ENCODE assay signal across 26 mouse cellular contexts in genomic region chr3:85057245-85057644, GRCm38 (mm10).
"Had no signal": no experiment of that assay in that cellular context is flagged by ENCODE, and none has a peak within 500 bp of the region (broad histone marks: within the 10 kb centered on the region; RNA-seq: fewer than 3 reads in every experiment).

No protein-coding gene starts in this region.

- H3K4me3 ChIP-seq: embryonic facial prominence, embryonic 10.5 days; embryonic facial prominence, embryonic 12.5 days; embryonic facial prominence, embryonic 13.5 days; embryonic facial prominence, embryonic 15.5 days; erythroblast, embryonic 14.5 days; forebrain, embryonic 10.5 days; forebrain, embryonic 12.5 days; forebrain, embryonic 13.5 days; forebrain, embryonic 15.5 days; gastrocnemius, adult 2 months; heart, adult 2 months; heart, embryonic 10.5 days had no signal

- DNase-seq: cerebellum, adult 9-11 months; cerebellum, postnatal 10 days; cerebellum, postnatal 14 days; cerebellum, postnatal 25 days; cerebellum, postnatal 36 days; embryo, embryonic 11 days; forebrain, postnatal 0 days; gastrocnemius, adult 2 months; gastrocnemius, postnatal 10 days; gastrocnemius, postnatal 14 days; gastrocnemius, postnatal 25 days; gastrocnemius, postnatal 36 days; heart, adult 18-20 months; heart, adult 2 months had no signal

- H3K9me3 ChIP-seq: embryonic facial prominence, embryonic 10.5 days; embryonic facial prominence, embryonic 12.5 days; embryonic facial prominence, embryonic 13.5 days; embryonic facial prominence, embryonic 15.5 days; forebrain, embryonic 10.5 days; forebrain, embryonic 12.5 days; forebrain, embryonic 13.5 days; forebrain, embryonic 15.5 days; heart, embryonic 10.5 days had no signal

- H3K4me1 ChIP-seq: embryonic facial prominence, embryonic 10.5 days; embryonic facial prominence, embryonic 12.5 days; embryonic facial prominence, embryonic 13.5 days; embryonic facial prominence, embryonic 15.5 days; forebrain, embryonic 12.5 days; forebrain, embryonic 13.5 days; forebrain, embryonic 15.5 days had no signal

- H3K36me3 ChIP-seq: embryonic facial prominence, embryonic 10.5 days; embryonic facial prominence, embryonic 12.5 days; embryonic facial prominence, embryonic 13.5 days; embryonic facial prominence, embryonic 15.5 days; forebrain, embryonic 10.5 days; forebrain, embryonic 12.5 days; forebrain, embryonic 15.5 days; heart, embryonic 10.5 days had no signal

- H3K27ac ChIP-seq: embryonic facial prominence, embryonic 10.5 days; embryonic facial prominence, embryonic 12.5 days; embryonic facial prominence, embryonic 13.5 days; embryonic facial prominence, embryonic 15.5 days; forebrain, embryonic 10.5 days; forebrain, embryonic 12.5 days; forebrain, embryonic 13.5 days; forebrain, embryonic 15.5 days; gastrocnemius, adult 2 months; heart, adult 2 months; heart, embryonic 10.5 days had no signal

- ATAC-seq: forebrain, embryonic 13.5 days; forebrain, embryonic 14.5 days; forebrain, embryonic 15.5 days; forebrain, embryonic 16.5 days; forebrain, postnatal 0 days had no signal

- H3K4me2 ChIP-seq: embryonic facial prominence, embryonic 12.5 days; embryonic facial prominence, embryonic 13.5 days; embryonic facial prominence, embryonic 15.5 days; forebrain, embryonic 12.5 days; forebrain, embryonic 13.5 days; forebrain, embryonic 15.5 days had no signal

- H3K9ac ChIP-seq: embryonic facial prominence, embryonic 12.5 days; embryonic facial prominence, embryonic 13.5 days; embryonic facial prominence, embryonic 15.5 days; forebrain, embryonic 12.5 days; forebrain, embryonic 13.5 days; forebrain, embryonic 15.5 days; forebrain, postnatal 0 days had no signal

- H3K27me3 ChIP-seq: embryonic facial prominence, embryonic 12.5 days; embryonic facial prominence, embryonic 13.5 days; embryonic facial prominence, embryonic 15.5 days; forebrain, embryonic 12.5 days; forebrain, embryonic 13.5 days; forebrain, embryonic 15.5 days had no signal
